Mouse (Mus musculus): ENCODE measurements around the gene Lrrc4c. TPM values are rescaled to one million over a fixed set of nuclear protein-coding genes. Genes with fewer than 3 reads are reported as not detected.

Gene Lrrc4c
- polyA plus RNA-seq, 1 experiment from 2014 or later: 34.9 TPM

DNA sequence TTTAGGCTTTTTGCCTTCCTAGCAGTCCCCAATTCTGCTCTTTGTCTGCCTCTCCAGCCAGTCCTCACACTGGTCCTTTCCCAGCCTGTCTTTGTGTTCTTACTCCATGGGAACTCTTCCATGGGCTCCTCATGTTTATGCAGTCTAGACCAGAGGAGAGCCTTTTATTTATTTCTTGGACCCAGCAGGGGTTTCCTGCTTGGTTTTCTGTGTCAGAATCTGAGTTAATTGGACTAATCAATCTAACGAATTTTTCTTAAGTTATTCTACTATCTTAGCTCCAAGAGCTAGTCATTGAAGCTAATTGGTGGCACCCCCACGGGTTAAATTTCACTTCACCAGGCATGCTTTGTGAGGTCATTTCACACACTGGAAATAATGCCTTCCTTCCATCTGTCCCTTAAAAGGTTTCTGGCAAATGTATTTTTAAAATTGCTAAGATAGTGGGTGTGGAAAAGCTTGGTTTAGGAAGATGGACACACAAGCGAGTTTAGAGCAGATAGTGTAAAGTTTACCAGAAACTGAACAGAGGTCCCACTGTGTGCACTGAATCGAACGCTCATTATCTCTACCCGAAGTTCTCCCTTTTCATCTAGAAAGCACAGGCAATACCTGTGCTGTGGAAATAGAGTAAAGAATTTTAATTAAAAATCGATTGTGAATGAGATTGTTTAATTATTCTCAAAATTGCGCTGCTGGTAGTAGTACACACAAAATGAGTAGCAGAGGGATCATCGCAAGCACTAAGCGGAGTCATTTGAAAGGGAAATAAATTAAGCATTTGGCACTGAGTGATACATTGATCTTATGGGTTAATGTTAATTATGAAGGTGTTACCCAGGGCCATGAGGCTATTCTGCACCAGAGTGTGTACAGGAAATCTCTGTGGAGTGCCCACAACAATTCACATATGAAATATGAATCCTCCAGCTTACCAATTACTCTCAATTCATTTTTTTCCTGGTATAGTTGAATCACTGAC lies 1226.0 kb downstream of the Lrrc4c start:
- H3K9ac ChIP-seq: no peak overlapping the region
- WGBS: 43% methylated on average over 10 of the region's 10 CpGs
- peak overlapping the region; percentile 58; the same call in 1 of the 2 replicates for H3K27ac ChIP-seq
- H3K4me2 ChIP-seq (replicated peaks): no peak overlapping the region
- H3K27me3 ChIP-seq (ENCODE audit: control insufficient read depth, insufficient read depth, low read length): no peaks in the 10 kb centered on the region
- DNase-seq (ENCODE audit: low spot score) (peak; percentile 33), ATAC-seq (ENCODE audit: low FRiP score) (peak; percentile 89)
- H3K9me3 ChIP-seq (ENCODE audit: control insufficient read depth, low read length): no peaks in the 10 kb centered on the region
- peaks cover 11% of the 10 kb centered on the region for H3K4me1 ChIP-seq (replicated peaks; ENCODE audit: control insufficient read depth, insufficient read depth, low read length)
- no peaks in the 10 kb centered on the region for H3K36me3 ChIP-seq (replicated peaks; ENCODE audit: control insufficient read depth, insufficient read depth)
- H3K4me3 ChIP-seq (replicated peaks; ENCODE audit: low read length): no peak overlapping the region

DNA sequence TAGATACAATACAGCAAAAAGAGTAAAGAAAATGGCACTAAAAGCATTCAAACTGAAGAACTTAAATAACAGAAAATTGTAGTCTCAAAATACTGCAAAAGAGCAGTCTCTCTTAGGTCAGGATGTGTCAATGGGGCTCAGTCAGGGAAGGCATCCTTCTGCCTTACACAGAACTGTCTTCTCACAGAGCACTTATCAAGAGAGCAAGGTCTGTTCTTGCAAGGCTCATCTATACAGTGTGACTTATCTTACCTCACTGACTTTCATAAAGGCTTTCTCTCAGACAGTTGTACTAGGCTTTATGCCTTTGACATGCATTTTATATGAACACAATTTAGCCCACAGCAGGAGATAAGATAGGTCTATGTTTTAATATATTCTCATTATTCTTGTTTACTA lies 1226.7 kb downstream of the Lrrc4c start:
- Histone ChIP-seq H3K4me2 (replicated peaks) (no peak overlapping the region), H3K27me3 (ENCODE audit: control insufficient read depth, insufficient read depth, low read length) (no peaks in the 10 kb centered on the region), H3K36me3 (replicated peaks; ENCODE audit: control insufficient read depth, insufficient read depth) (no peaks in the 10 kb centered on the region), H3K9me3 (ENCODE audit: control insufficient read depth, low read length) (no peaks in the 10 kb centered on the region), H3K4me3 (replicated peaks; ENCODE audit: low read length) (no peak overlapping the region), H3K4me1 (replicated peaks; ENCODE audit: control insufficient read depth, insufficient read depth, low read length) (peaks cover 11% of the 10 kb centered on the region), H3K27ac (0 out of 2 replicates have a peak overlapping the region, but pooled peaks have one; percentile 58), H3K9ac (no peak overlapping the region)
- ATAC-seq (ENCODE audit: low FRiP score) (no peak), DNase-seq (ENCODE audit: low spot score) (no peak)

DNA sequence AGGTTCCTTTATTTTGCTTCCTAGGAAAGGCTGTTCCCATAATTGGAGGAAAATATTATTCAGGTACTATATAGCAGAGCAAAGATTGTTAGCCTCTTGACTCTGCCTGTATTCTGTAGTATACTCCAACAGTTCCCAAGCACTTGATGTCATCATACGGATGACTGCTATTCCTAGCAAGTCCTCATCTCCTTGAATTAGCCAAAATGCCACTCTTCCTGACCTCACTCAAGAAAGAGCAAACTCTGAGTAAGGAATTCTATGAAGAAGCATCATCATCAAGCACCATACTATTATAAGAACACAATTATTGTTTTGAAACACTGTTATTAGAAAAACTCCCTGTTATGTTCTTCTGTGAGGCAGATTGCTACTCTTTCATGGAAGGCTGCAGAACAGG lies 1228.0 kb downstream of the Lrrc4c start:
- ATAC-seq (ENCODE audit: low FRiP score): no peak
- H3K4me3 ChIP-seq (replicated peaks; ENCODE audit: low read length): no peak overlapping the region
- DNase-seq (ENCODE audit: low spot score): no peak
- H3K27me3 ChIP-seq (ENCODE audit: control insufficient read depth, insufficient read depth, low read length): no peaks in the 10 kb centered on the region
- H3K9me3 ChIP-seq (ENCODE audit: control insufficient read depth, low read length): no peaks in the 10 kb centered on the region
- 90% methylated on average over 1 of the region's 1 CpGs for WGBS
- no peak overlapping the region for H3K9ac ChIP-seq
- no peaks in the 10 kb centered on the region for H3K36me3 ChIP-seq (replicated peaks; ENCODE audit: control insufficient read depth, insufficient read depth)
- H3K27ac ChIP-seq: no peak overlapping the region
- H3K4me2 ChIP-seq (replicated peaks): no peak overlapping the region
- H3K4me1 ChIP-seq (replicated peaks; ENCODE audit: control insufficient read depth, insufficient read depth, low read length): peaks cover 11% of the 10 kb centered on the region

GRCm38 (mm10) chr2:97564509-97564908 lies 1246.5 kb downstream of the Lrrc4c start:
- no peak overlapping the region for H3K27ac ChIP-seq
- 60% methylated on average over 2 of the region's 2 CpGs for WGBS
- ATAC-seq (ENCODE audit: low FRiP score) (no peak), DNase-seq (ENCODE audit: low spot score) (no peak)
- H3K4me3 ChIP-seq (replicated peaks; ENCODE audit: low read length): no peak overlapping the region
- peaks cover 9% of the 10 kb centered on the region; the same call in 1 of the 2 replicates for H3K4me1 ChIP-seq (replicated peaks; ENCODE audit: control insufficient read depth, insufficient read depth, low read length)
- H3K27me3 ChIP-seq (ENCODE audit: control insufficient read depth, insufficient read depth, low read length): no peaks in the 10 kb centered on the region
- H3K4me2 ChIP-seq (replicated peaks): no peak overlapping the region
- no peaks in the 10 kb centered on the region for H3K36me3 ChIP-seq (replicated peaks; ENCODE audit: control insufficient read depth, insufficient read depth)
- no peaks in the 10 kb centered on the region for H3K9me3 ChIP-seq (ENCODE audit: control insufficient read depth, low read length)
- H3K9ac ChIP-seq: no peak overlapping the region

DNA sequence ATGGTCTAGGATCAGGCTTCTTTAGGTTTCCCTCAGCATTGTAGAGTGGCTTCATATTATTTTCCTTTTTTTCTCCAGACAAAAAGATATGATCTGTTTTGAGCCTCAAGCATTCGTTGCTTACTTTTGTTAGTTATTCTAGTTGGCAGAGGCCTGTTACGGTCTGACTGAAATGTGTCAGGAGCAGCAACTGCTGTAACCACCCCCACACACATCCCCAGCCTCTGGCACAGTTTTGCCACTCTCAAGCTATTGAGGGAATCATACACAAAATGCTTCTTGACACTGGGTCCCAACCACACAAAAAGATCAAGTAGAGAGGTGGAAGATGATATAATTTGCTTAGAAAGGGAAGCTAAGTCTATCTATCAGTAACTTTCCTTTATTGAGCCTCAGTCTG lies 1251.0 kb downstream of the Lrrc4c start:
- no peak overlapping the region for H3K4me3 ChIP-seq (replicated peaks; ENCODE audit: low read length)
- 92% methylated on average over 2 of the region's 2 CpGs for WGBS
- no peak for DNase-seq (ENCODE audit: low spot score)
- no peak for ATAC-seq (ENCODE audit: low FRiP score)
- H3K27me3 ChIP-seq (ENCODE audit: control insufficient read depth, insufficient read depth, low read length): no peaks in the 10 kb centered on the region
- H3K4me2 ChIP-seq (replicated peaks): no peak overlapping the region
- no peaks in the 10 kb centered on the region for H3K9me3 ChIP-seq (ENCODE audit: control insufficient read depth, low read length)
- H3K27ac ChIP-seq: no peak overlapping the region
- H3K36me3 ChIP-seq (replicated peaks; ENCODE audit: control insufficient read depth, insufficient read depth): no peaks in the 10 kb centered on the region
- no peak overlapping the region for H3K9ac ChIP-seq
- peaks cover 9% of the 10 kb centered on the region; the same call in 1 of the 2 replicates for H3K4me1 ChIP-seq (replicated peaks; ENCODE audit: control insufficient read depth, insufficient read depth, low read length)

DNA sequence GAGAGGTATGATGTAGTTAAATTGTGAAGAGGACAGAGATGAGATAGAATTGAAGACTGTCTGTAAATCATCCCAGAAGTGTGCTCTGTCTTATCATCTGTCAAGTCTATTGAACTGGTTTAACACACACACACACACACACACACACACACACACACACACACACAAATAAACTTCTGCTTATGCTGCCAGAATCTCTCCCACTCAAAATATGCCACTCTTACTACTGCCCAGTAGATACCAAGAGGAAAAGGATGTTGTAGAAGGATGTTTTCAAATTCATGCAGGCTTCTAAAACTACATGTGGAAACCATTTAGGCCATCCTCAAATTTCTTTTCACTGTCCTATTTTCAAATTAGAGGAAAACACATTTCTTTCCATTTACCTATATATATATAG lies 1257.0 kb downstream of the Lrrc4c start:
- H3K27ac ChIP-seq: no peak overlapping the region
- DNase-seq (ENCODE audit: low spot score) (no peak), ATAC-seq (ENCODE audit: low FRiP score) (no peak)
- no peaks in the 10 kb centered on the region for H3K9me3 ChIP-seq (ENCODE audit: control insufficient read depth, low read length)
- H3K27me3 ChIP-seq (ENCODE audit: control insufficient read depth, insufficient read depth, low read length): no peaks in the 10 kb centered on the region
- H3K4me3 ChIP-seq (replicated peaks; ENCODE audit: low read length): no peak overlapping the region
- H3K9ac ChIP-seq: no peak overlapping the region
- no peaks in the 10 kb centered on the region for H3K4me1 ChIP-seq (replicated peaks; ENCODE audit: control insufficient read depth, insufficient read depth, low read length)
- no peaks in the 10 kb centered on the region for H3K36me3 ChIP-seq (replicated peaks; ENCODE audit: control insufficient read depth, insufficient read depth)
- H3K4me2 ChIP-seq (replicated peaks): no peak overlapping the region

GRCm38 (mm10) chr2:97581132-97581531 lies 1263.2 kb downstream of the Lrrc4c start:
- DNase-seq (ENCODE audit: low spot score): no peak
- Histone ChIP-seq H3K36me3 (replicated peaks; ENCODE audit: control insufficient read depth, insufficient read depth) (no peaks in the 10 kb centered on the region), H3K27ac (no peak overlapping the region), H3K9ac (no peak overlapping the region), H3K4me1 (replicated peaks; ENCODE audit: control insufficient read depth, insufficient read depth, low read length) (no peaks in the 10 kb centered on the region), H3K27me3 (ENCODE audit: control insufficient read depth, insufficient read depth, low read length) (no peaks in the 10 kb centered on the region), H3K9me3 (ENCODE audit: control insufficient read depth, low read length) (no peaks in the 10 kb centered on the region), H3K4me3 (replicated peaks; ENCODE audit: low read length) (no peak overlapping the region), H3K4me2 (replicated peaks) (no peak overlapping the region)
- ATAC-seq (ENCODE audit: low FRiP score): no peak
- 40% methylated on average over 2 of the region's 2 CpGs for WGBS

- no peak for DNase-seq (ENCODE audit: low spot score)
- no peaks in the 10 kb centered on the region for H3K27me3 ChIP-seq (ENCODE audit: control insufficient read depth, insufficient read depth, low read length)
- ATAC-seq (ENCODE audit: low FRiP score): no peak
- WGBS: 84% methylated on average over 3 of the region's 3 CpGs
- no peak overlapping the region for H3K4me3 ChIP-seq (replicated peaks; ENCODE audit: low read length)
- H3K9ac ChIP-seq: no peak overlapping the region
- no peaks in the 10 kb centered on the region for H3K9me3 ChIP-seq (ENCODE audit: control insufficient read depth, low read length)
- H3K4me1 ChIP-seq (replicated peaks; ENCODE audit: control insufficient read depth, insufficient read depth, low read length): no peaks in the 10 kb centered on the region
- H3K27ac ChIP-seq: no peak overlapping the region
- H3K36me3 ChIP-seq (replicated peaks; ENCODE audit: control insufficient read depth, insufficient read depth): no peaks in the 10 kb centered on the region
- no peak overlapping the region for H3K4me2 ChIP-seq (replicated peaks)
These were observed 1268.4 kb downstream of the Lrrc4c start for GRCm38 (mm10) chr2:97586322-97586721.

GRCm38 (mm10) chr2:97590563-97590962 lies 1272.6 kb downstream of the Lrrc4c start:
- Histone ChIP-seq H3K27ac (no peak overlapping the region), H3K4me2 (replicated peaks) (no peak overlapping the region), H3K4me1 (replicated peaks; ENCODE audit: control insufficient read depth, insufficient read depth, low read length) (no peaks in the 10 kb centered on the region), H3K9ac (no peak overlapping the region), H3K9me3 (ENCODE audit: control insufficient read depth, low read length) (no peaks in the 10 kb centered on the region), H3K27me3 (ENCODE audit: control insufficient read depth, insufficient read depth, low read length) (no peaks in the 10 kb centered on the region), H3K36me3 (replicated peaks; ENCODE audit: control insufficient read depth, insufficient read depth) (no peaks in the 10 kb centered on the region), H3K4me3 (replicated peaks; ENCODE audit: low read length) (no peak overlapping the region)
- DNase-seq (ENCODE audit: low spot score): no peak
- no peak for ATAC-seq (ENCODE audit: low FRiP score)
- 85% methylated on average over 3 of the region's 3 CpGs for WGBS

Data from hindbrain, embryonic 14.5 days (tissue).